Mouse (Mus musculus) heart, embryonic 14.5 days (tissue): ENCODE results near the gene Mgll. TPM values are rescaled to one million over a fixed set of nuclear protein-coding genes. Genes with fewer than 3 reads are reported as not detected.

Experiments used
- ATAC-seq: fragments of 200-750 bp; cut with Nextera tagmentation; 2 replicates; pipeline ENCODE4 v1.8.0; 2017; ENCODE audit warnings: low read depth, moderate TSS enrichment; ENCODE audit not compliant: insufficient number of reproducible peaks, insufficient read depth, low FRiP score
- H3K27ac ChIP-seq, 2 experiments: fragments of 200-500 bp in 1 of 2; fragments of 300-500 bp in 1 of 2; sonication (generic) in 1 of 2; replicated peaks in 1 of 2; 2 replicates each; pipeline ENCODE4 v1.5.1; 2012 to 2014; ENCODE audit warnings: low read depth in 2 of 2, low read length in 2 of 2, control low read depth in 1 of 2, mild to moderate bottlenecking in 1 of 2, mixed read lengths in 1 of 2; ENCODE audit not compliant: control insufficient read depth in 1 of 2, insufficient read depth in 1 of 2
- H3K27me3 ChIP-seq: fragments of 300-500 bp; sonication (generic); 2 replicates; pipeline ENCODE4 v1.6.1; 2014; ENCODE audit warnings: mild to moderate bottlenecking, low read length, control low read depth; ENCODE audit not compliant: control insufficient read depth, insufficient read depth
- H3K36me3 ChIP-seq: fragments of 300-500 bp; sonication (generic); 2 replicates; pipeline ENCODE4 v1.6.1; 2014; ENCODE audit warnings: mild to moderate bottlenecking, control low read depth, low read length, mixed read lengths; ENCODE audit not compliant: control insufficient read depth, insufficient read depth
- H3K4me1 ChIP-seq, 2 experiments: fragments of 200-500 bp in 1 of 2; fragments of 300-500 bp in 1 of 2; sonication (generic) in 1 of 2; 2 replicates each; pipeline ENCODE4 v1.6.1; 2012 to 2014; ENCODE audit warnings: low read length in 2 of 2, control low read depth in 1 of 2, mixed read lengths in 1 of 2; ENCODE audit not compliant: control insufficient read depth in 2 of 2, insufficient read depth in 2 of 2
- H3K4me2 ChIP-seq: fragments of 300-500 bp; sonication (generic); 2 replicates; pipeline ENCODE4 v1.6.1; 2014; ENCODE audit warnings: mild to moderate bottlenecking, low read length
- H3K4me3 ChIP-seq, 2 experiments: fragments of 200-500 bp in 1 of 2; fragments of 300-500 bp in 1 of 2; sonication (generic) in 1 of 2; 2 replicates each; pipeline ENCODE4 v1.5.1; 2012 to 2014; ENCODE audit warnings: low read length in 2 of 2, mild to moderate bottlenecking in 2 of 2, control low read depth in 1 of 2, low read depth in 1 of 2, moderate library complexity in 1 of 2; ENCODE audit not compliant: control insufficient read depth in 1 of 2, insufficient read depth in 1 of 2
- H3K9ac ChIP-seq: fragments of 300-500 bp; sonication (generic); 2 replicates; pipeline ENCODE4 v1.6.1; 2014; ENCODE audit warnings: mild to moderate bottlenecking, low read length
- H3K9me3 ChIP-seq: fragments of 300-500 bp; sonication (generic); 2 replicates; pipeline ENCODE4 v1.6.1; 2016; ENCODE audit warnings: low read length, control low read depth; ENCODE audit not compliant: control insufficient read depth
- WGBS: fragments of 180-500 bp; shearing (Covaris S2); extraction: QIAGEN DNeasy Blood & Tissue Kit; methylation state at CpG from one replicate; pipeline ENCODE4 v1.1.7; 2014; 5-methylcytosine and 5-hydroxymethylcytosine counted together
- polyA plus RNA-seq: library from polyadenylated mRNA; unstranded; fragments of >200 nt; fragmentation: Nextera tagmentation; extraction: Ambion mirVana; gene quantifications from 2 replicates; pipeline ENCODE4 v1.2.1, GENCODE M21; 2014

Mgll gene
- polyA plus RNA-seq, 1 experiment from 2014 or later, result 28.7 TPM

- no peak overlapping the region for H3K27ac ChIP-seq
- no peak for ATAC-seq
Observed at GRCm38 (mm10) chr6:88849270-88849669, 125.1 kb downstream of the Mgll start.

GRCm38 (mm10) chr6:88850034-88850433 is 125.8 kb downstream of the Mgll start:
- WGBS, result 77% methylated on average over 7 of the region's 7 CpGs
- ATAC-seq, result no peak

More at GRCm38 (mm10) chr6:88849270-88849669, 125.1 kb downstream of the Mgll start:
- Histone ChIP-seq H3K4me2 (no peak overlapping the region), H3K27me3 (no peaks in the 10 kb centered on the region), H3K4me1 (0 out of 4 replicates have a peak, but pooled peaks cover 0 to 4% of the 10 kb centered on the region in 2 experiments), H3K36me3 (no peaks in the 10 kb centered on the region), H3K9me3 (0 out of 2 replicates have a peak, but pooled peaks cover 3% of the 10 kb centered on the region), H3K9ac (no peak overlapping the region), H3K4me3 (no peak overlapping the region)
- WGBS, result 50% methylated on average over 4 of the region's 4 CpGs

GRCm38 (mm10) chr6:88854509-88854908 is 130.3 kb downstream of the Mgll start:
- H3K4me1 ChIP-seq, result peaks cover 11 to 27% of the 10 kb centered on the region in 2 experiments
- H3K27me3 ChIP-seq, result no peaks in the 10 kb centered on the region
- H3K4me2 ChIP-seq, result no peak overlapping the region
- H3K4me3 ChIP-seq, result no peak overlapping the region
- 70% methylated on average over 5 of the region's 5 CpGs for WGBS
- 0 out of 2 replicates have a peak, but pooled peaks cover 3% of the 10 kb centered on the region for H3K9me3 ChIP-seq
- H3K36me3 ChIP-seq, result no peaks in the 10 kb centered on the region
- H3K9ac ChIP-seq, result no peak overlapping the region
- no peak overlapping the region for H3K27ac ChIP-seq
- no peak for ATAC-seq

More at GRCm38 (mm10) chr6:88850034-88850433, 125.8 kb downstream of the Mgll start:
- H3K9me3 ChIP-seq, result 0 out of 2 replicates have a peak, but pooled peaks cover 3% of the 10 kb centered on the region
- H3K4me2 ChIP-seq, result no peak overlapping the region
- H3K4me1 ChIP-seq, result 0 out of 4 replicates have a peak, but pooled peaks cover 0 to 4% of the 10 kb centered on the region in 2 experiments
- H3K27ac ChIP-seq, result no peak overlapping the region
- H3K9ac ChIP-seq, result no peak overlapping the region
- H3K4me3 ChIP-seq, result no peak overlapping the region
- no peaks in the 10 kb centered on the region for H3K27me3 ChIP-seq
- H3K36me3 ChIP-seq, result no peaks in the 10 kb centered on the region

- Histone ChIP-seq H3K4me2 (no peak overlapping the region), H3K4me3 (no peak overlapping the region), H3K9ac (no peak overlapping the region), H3K27me3 (no peaks in the 10 kb centered on the region), H3K36me3 (no peaks in the 10 kb centered on the region), H3K27ac (no peak overlapping the region), H3K4me1 (peaks cover 11 to 27% of the 10 kb centered on the region in 2 experiments), H3K9me3 (0 out of 2 replicates have a peak, but pooled peaks cover 3% of the 10 kb centered on the region)
- no peak for ATAC-seq
- 18% methylated on average over 5 of the region's 5 CpGs for WGBS
Observed at GRCm38 (mm10) chr6:88855636-88856035, 131.4 kb downstream of the Mgll start.

GRCm38 (mm10) chr6:88857249-88857648 is 133.0 kb downstream of the Mgll start:
- peaks cover 11 to 27% of the 10 kb centered on the region in 2 experiments for H3K4me1 ChIP-seq
- H3K9ac ChIP-seq, result peak overlapping the region; percentile 35
- no peak overlapping the region for H3K4me3 ChIP-seq
- 0 out of 2 replicates have a peak, but pooled peaks cover 3% of the 10 kb centered on the region for H3K9me3 ChIP-seq
- peak; percentile 77 for ATAC-seq
- H3K36me3 ChIP-seq, result no peaks in the 10 kb centered on the region
- no peaks in the 10 kb centered on the region for H3K27me3 ChIP-seq
- WGBS, result 5% methylated on average over 9 of the region's 9 CpGs
- H3K27ac ChIP-seq, result peak overlapping the region; percentile 91 to 95
- H3K4me2 ChIP-seq, result peak overlapping the region; percentile 21

- WGBS, result 54% methylated on average over 6 of the region's 6 CpGs
- H3K9me3 ChIP-seq, result 0 out of 2 replicates have a peak, but pooled peaks cover 3% of the 10 kb centered on the region
- ATAC-seq, result no peak
- H3K36me3 ChIP-seq, result peaks cover 2% of the 10 kb centered on the region; the same call in 1 of the 2 replicates
- H3K4me2 ChIP-seq, result no peak overlapping the region; the same call in none of the 2 replicates
- peak overlapping the region; percentile 35 for H3K9ac ChIP-seq
- no peak overlapping the region for H3K4me3 ChIP-seq
- no peaks in the 10 kb centered on the region for H3K27me3 ChIP-seq
- H3K4me1 ChIP-seq, result peaks cover 11 to 26% of the 10 kb centered on the region in 2 experiments
- H3K27ac ChIP-seq, result peak overlapping the region; percentile 91 to 95
Observed at GRCm38 (mm10) chr6:88857830-88858229, 133.6 kb downstream of the Mgll start.

- ATAC-seq, result no peak
- Histone ChIP-seq H3K27ac (peak overlapping the region; percentile 17 to 91; a peak in 3 of 4 replicates), H3K9ac (peak overlapping the region; percentile 21; the same call in 1 of the 2 replicates), H3K4me1 (peaks cover 11 to 22% of the 10 kb centered on the region in 2 experiments), H3K4me3 (no peak overlapping the region), H3K36me3 (peaks cover 6% of the 10 kb centered on the region; the same call in 1 of the 2 replicates), H3K9me3 (0 out of 2 replicates have a peak, but pooled peaks cover 3% of the 10 kb centered on the region), H3K27me3 (no peaks in the 10 kb centered on the region), H3K4me2 (no peak overlapping the region)
- WGBS, result 46% methylated on average over 7 of the region's 7 CpGs
Observed at GRCm38 (mm10) chr6:88858341-88858740, 134.1 kb downstream of the Mgll start.
